Mouse (Mus musculus) liver, embryonic 14.5 days (tissue): ENCODE data around the gene Trim69. TPM values are rescaled to one million over a fixed set of nuclear protein-coding genes. Genes with fewer than 3 reads are reported as not detected.
A peak's percentile ranks its signal among the peaks of the same experiment; 100 is the strongest.

Experiments
- ATAC-seq: fragments of 200-750 bp; cut with Nextera tagmentation; 2 replicates; pipeline ENCODE4 v1.8.0; 2017; ENCODE audit warnings: moderate number of reproducible peaks, mild to moderate bottlenecking, moderate library complexity; ENCODE audit not compliant: insufficient read depth
- DNase-seq, 3 experiments: peaks; one replicate each; pipeline ENCODE4 v3.0.0-alpha.2; 2012 to 2013; ENCODE audit warnings: low read depth in 3 of 3, low spot score in 3 of 3
- H3K27ac ChIP-seq: fragments of 300-500 bp; sonication (generic); 2 replicates; pipeline ENCODE4 v1.5.1; 2014; ENCODE audit warnings: moderate library complexity, mild to moderate bottlenecking, control low read depth, inconsistent platforms
- H3K27me3 ChIP-seq: fragments of 300-500 bp; sonication (generic); 2 replicates; pipeline ENCODE4 v1.6.1; 2014; ENCODE audit warnings: mild to moderate bottlenecking, low read length, moderate library complexity; ENCODE audit not compliant: control insufficient read depth, insufficient read depth
- H3K36me3 ChIP-seq: fragments of 300-500 bp; sonication (generic); replicated peaks from 2 replicates; pipeline ENCODE4 v1.6.1; 2014; ENCODE audit warnings: low read depth; ENCODE audit not compliant: control insufficient read depth, insufficient read depth
- H3K4me1 ChIP-seq, 2 experiments: fragments of 200-500 bp in 1 of 2; fragments of 300-500 bp in 1 of 2; sonication (generic) in 1 of 2; replicated peaks; 2 replicates each; pipeline ENCODE4 v1.6.1; 2012 to 2014; ENCODE audit warnings: antibody characterized with exemption in 1 of 2, inconsistent platforms in 1 of 2, low read length in 1 of 2; ENCODE audit not compliant: control insufficient read depth in 2 of 2, insufficient read depth in 2 of 2
- H3K4me2 ChIP-seq: fragments of 300-500 bp; sonication (generic); 2 replicates; pipeline ENCODE4 v1.6.1; 2014; ENCODE audit warnings: low read depth, mild to moderate bottlenecking, control low read depth, moderate library complexity
- H3K4me3 ChIP-seq, 2 experiments: fragments of 200-500 bp in 1 of 2; fragments of 300-500 bp in 1 of 2; sonication (generic) in 1 of 2; 2 replicates each; pipeline ENCODE4 v1.5.1; 2012 to 2014; ENCODE audit warnings: low read depth in 2 of 2, low read length in 2 of 2, mild to moderate bottlenecking in 2 of 2, control low read depth in 1 of 2, inconsistent platforms in 1 of 2, moderate library complexity in 1 of 2; ENCODE audit not compliant: insufficient read depth in 1 of 2
- H3K9ac ChIP-seq: fragments of 300-500 bp; sonication (generic); replicated peaks from 2 replicates; pipeline ENCODE4 v1.6.1; 2014; ENCODE audit warnings: mild to moderate bottlenecking, control low read depth, moderate library complexity
- H3K9me3 ChIP-seq: fragments of 300-500 bp; sonication (generic); 2 replicates; pipeline ENCODE4 v1.6.1; 2016; ENCODE audit warnings: low read length, mixed read lengths; ENCODE audit not compliant: control insufficient read depth
- CTCF ChIP-seq: IDR thresholded peaks from 2 replicates; pipeline ENCODE4 v1.5.1; 2016; ENCODE audit warnings: antibody characterized with exemption, low read depth, control low read depth
- EP300 ChIP-seq: IDR thresholded peaks from 2 replicates; pipeline ENCODE4 v1.6.1; 2016; ENCODE audit warnings: antibody characterized with exemption, low read depth
- WGBS: fragments of 180-500 bp; shearing (Covaris S2); extraction: QIAGEN DNeasy Blood & Tissue Kit; methylation state at CpG from one replicate; pipeline ENCODE4 v1.1.7; 2014; ENCODE audit not compliant: insufficient replicate concordance; 5-methylcytosine and 5-hydroxymethylcytosine counted together
- polyA plus RNA-seq, 2 experiments: library from polyadenylated mRNA; depleted of rRNA in 1 of 2; stranded (reverse) in 1 of 2; unstranded in 1 of 2; fragments of >200 nt; fragmentation: Nextera tagmentation in 1 of 2; extraction: Ambion mirVana in 1 of 2; gene quantifications; 2 replicates each; pipeline versions ENCODE4 v1.2.1 to v1.2.3; 2012 to 2014

Gene Trim69
- polyA plus RNA-seq, 2 experiments: 0.08 TPM; not detected in 1

GRCm38 (mm10) chr2:122221378-122221777 lies 60.9 kb downstream of the Trim69 start:
- H3K36me3 ChIP-seq: no peaks in the 10 kb centered on the region
- WGBS: 12% methylated on average over 4 of the region's 4 CpGs
- DNase-seq (no peak), ATAC-seq (no peak)
- no peak overlapping the region for H3K4me2 ChIP-seq
- no peaks in the 10 kb centered on the region for H3K27me3 ChIP-seq
- no peaks in the 10 kb centered on the region for H3K9me3 ChIP-seq
- H3K27ac ChIP-seq: no peak overlapping the region
- no peak overlapping the region for H3K9ac ChIP-seq
- H3K4me3 ChIP-seq: no peak overlapping the region
- no peak for TF ChIP-seq CTCF
- TF ChIP-seq EP300: no peak
- peaks cover 31 to 35% of the 10 kb centered on the region in 2 experiments for H3K4me1 ChIP-seq

- Histone ChIP-seq H3K4me2 (no peak overlapping the region), H3K4me1 (peaks cover 28 to 32% of the 10 kb centered on the region in 2 experiments), H3K27ac (no peak overlapping the region), H3K9ac (no peak overlapping the region), H3K9me3 (no peaks in the 10 kb centered on the region), H3K36me3 (no peaks in the 10 kb centered on the region), H3K4me3 (no peak overlapping the region), H3K27me3 (no peaks in the 10 kb centered on the region)
- no peak for DNase-seq
- WGBS: 42% methylated on average over 5 of the region's 5 CpGs
- peak; percentile 48; the same call in 1 of the 2 replicates for ATAC-seq
- TF ChIP-seq EP300: no peak
- TF ChIP-seq CTCF: no peak
Observed at GRCm38 (mm10) chr2:122221798-122222197, 61.3 kb downstream of the Trim69 start.

- Histone ChIP-seq H3K4me3 (no peak overlapping the region), H3K4me1 (peaks cover 28 to 32% of the 10 kb centered on the region in 2 experiments), H3K27ac (no peak overlapping the region), H3K27me3 (no peaks in the 10 kb centered on the region), H3K9ac (no peak overlapping the region), H3K9me3 (no peaks in the 10 kb centered on the region), H3K36me3 (no peaks in the 10 kb centered on the region), H3K4me2 (no peak overlapping the region)
- WGBS: 46% methylated on average over 5 of the region's 5 CpGs
- ATAC-seq (no peak), DNase-seq (no peak)
- TF ChIP-seq EP300: no peak
- TF ChIP-seq CTCF: no peak
Observed at GRCm38 (mm10) chr2:122222272-122222671, 61.8 kb downstream of the Trim69 start.

GRCm38 (mm10) chr2:122223654-122224053 lies 63.2 kb downstream of the Trim69 start:
- Histone ChIP-seq H3K4me1 (peaks cover 21 to 36% of the 10 kb centered on the region in 2 experiments), H3K4me2 (no peak overlapping the region), H3K27me3 (no peaks in the 10 kb centered on the region), H3K4me3 (no peak overlapping the region), H3K36me3 (no peaks in the 10 kb centered on the region), H3K9ac (no peak overlapping the region), H3K9me3 (no peaks in the 10 kb centered on the region), H3K27ac (no peak overlapping the region)
- DNase-seq (no peak), ATAC-seq (peak; percentile 63; the same call in 1 of the 2 replicates)
- peak; percentile 26; the same call in 1 of the 2 replicates for TF ChIP-seq EP300
- TF ChIP-seq CTCF: no peak

Other genes starting within 250 kb of the Trim69 start
- 4.4 and 7.2 TPM in 2 replicates for gene Ctdspl2, start 204.7 kb upstream of the Trim69 start, polyA plus RNA-seq (2012; rRNA removed)
- 16.2 and 16.8 TPM in 2 replicates for gene Ctdspl2, start 204.7 kb upstream of the Trim69 start, polyA plus RNA-seq (2014; fragmentation: Nextera tagmentation; extraction: Ambion mirVana)
- 0.04 and 0.08 TPM in 2 replicates for gene Mageb3, start 204.6 kb upstream of the Trim69 start, polyA plus RNA-seq (2012; rRNA removed)
- gene Mageb3, start 204.6 kb upstream of the Trim69 start, polyA plus RNA-seq (2014; fragmentation: Nextera tagmentation; extraction: Ambion mirVana): 0.06 and 0.08 TPM in 2 replicates
- 9.3 and 13.7 TPM in 2 replicates for gene Eif3j1, start 132.2 kb upstream of the Trim69 start, polyA plus RNA-seq (2012; rRNA removed)
- 7.2 and 8.7 TPM in 2 replicates for gene Eif3j1, start 132.2 kb upstream of the Trim69 start, polyA plus RNA-seq (2014; fragmentation: Nextera tagmentation; extraction: Ambion mirVana)
- gene Spg11, start 42.3 kb upstream of the Trim69 start, polyA plus RNA-seq (2012; rRNA removed): 2.4 and 2.5 TPM in 2 replicates
- gene Spg11, start 42.3 kb upstream of the Trim69 start, polyA plus RNA-seq (2014; fragmentation: Nextera tagmentation; extraction: Ambion mirVana): 3.4 and 3.9 TPM in 2 replicates
- 156 and 227 TPM in 2 replicates for gene B2m, start 13.0 kb upstream of the Trim69 start, polyA plus RNA-seq (2012; rRNA removed)
- 413 and 419 TPM in 2 replicates for gene B2m, start 13.0 kb upstream of the Trim69 start, polyA plus RNA-seq (2014; fragmentation: Nextera tagmentation; extraction: Ambion mirVana)
- gene Patl2, start 25.5 kb downstream of the Trim69 start, polyA plus RNA-seq (2012; rRNA removed): 0.01 and 0.04 TPM in 2 replicates
- 0.11 TPM in 1 of 2 replicates, not detected in the other for gene Patl2, start 25.5 kb downstream of the Trim69 start, polyA plus RNA-seq (2014; fragmentation: Nextera tagmentation; extraction: Ambion mirVana)
- not detected in 2 replicates for gene Terb2, start 25.6 kb downstream of the Trim69 start, polyA plus RNA-seq (2012; rRNA removed)
- not detected in 2 replicates for gene Terb2, start 25.6 kb downstream of the Trim69 start, polyA plus RNA-seq (2014; fragmentation: Nextera tagmentation; extraction: Ambion mirVana)
- 47.6 and 68.4 TPM in 2 replicates for gene Sord, start 74.0 kb downstream of the Trim69 start, polyA plus RNA-seq (2012; rRNA removed)
- gene Sord, start 74.0 kb downstream of the Trim69 start, polyA plus RNA-seq (2014; fragmentation: Nextera tagmentation; extraction: Ambion mirVana): 146 and 160 TPM in 2 replicates
- gene Duox2, start 137.7 kb downstream of the Trim69 start, polyA plus RNA-seq (2012; rRNA removed): 0.01 TPM in 1 of 2 replicates, not detected in the other
- not detected in 2 replicates for gene Duox2, start 137.7 kb downstream of the Trim69 start, polyA plus RNA-seq (2014; fragmentation: Nextera tagmentation; extraction: Ambion mirVana)
- gene Duoxa2, start 138.2 kb downstream of the Trim69 start, polyA plus RNA-seq (2012; rRNA removed): not detected in 2 replicates
- not detected in 2 replicates for gene Duoxa2, start 138.2 kb downstream of the Trim69 start, polyA plus RNA-seq (2014; fragmentation: Nextera tagmentation; extraction: Ambion mirVana)
- gene Duoxa1, start 153.0 kb downstream of the Trim69 start, polyA plus RNA-seq (2012; rRNA removed): not detected in 2 replicates
- not detected in 2 replicates for gene Duoxa1, start 153.0 kb downstream of the Trim69 start, polyA plus RNA-seq (2014; fragmentation: Nextera tagmentation; extraction: Ambion mirVana)
- not detected in 2 replicates for gene Duox1, start 155.0 kb downstream of the Trim69 start, polyA plus RNA-seq (2012; rRNA removed)
- not detected in 2 replicates for gene Duox1, start 155.0 kb downstream of the Trim69 start, polyA plus RNA-seq (2014; fragmentation: Nextera tagmentation; extraction: Ambion mirVana)
- gene Shf, start 208.5 kb downstream of the Trim69 start, polyA plus RNA-seq (2012; rRNA removed): 4.4 and 7.1 TPM in 2 replicates
- gene Shf, start 208.5 kb downstream of the Trim69 start, polyA plus RNA-seq (2014; fragmentation: Nextera tagmentation; extraction: Ambion mirVana): 1.6 and 1.8 TPM in 2 replicates